Mouse (Mus musculus) limb, embryonic 10.5 days (tissue): Measurements from ENCODE around the gene 1700008O03Rik. TPM values are rescaled to one million over a fixed set of nuclear protein-coding genes. Genes with fewer than 3 reads are reported as not detected.

ENCODE experiments used
- DNase-seq: peaks from one replicate; pipeline ENCODE4 v3.0.0-alpha.2; 2017; ENCODE audit warnings: low spot score
- H3K27ac ChIP-seq: fragments of 300-500 bp; sonication (generic); 2 replicates; pipeline ENCODE4 v1.5.1; 2016; ENCODE audit warnings: mild to moderate bottlenecking
- H3K27me3 ChIP-seq: fragments of 300-500 bp; sonication (generic); 2 replicates; pipeline ENCODE4 v1.6.1; 2016; ENCODE audit warnings: low read depth, mild to moderate bottlenecking; ENCODE audit not compliant: poor library complexity, severe bottlenecking
- H3K36me3 ChIP-seq: fragments of 300-500 bp; sonication (generic); 2 replicates; pipeline ENCODE4 v1.6.1; 2016; ENCODE audit warnings: mild to moderate bottlenecking, moderate library complexity
- H3K4me1 ChIP-seq: fragments of 300-500 bp; sonication (generic); 2 replicates; pipeline ENCODE4 v1.6.1; 2016
- H3K4me3 ChIP-seq: fragments of 300-500 bp; sonication (generic); 2 replicates; pipeline ENCODE4 v1.5.1; 2016; ENCODE audit warnings: mild to moderate bottlenecking, moderate library complexity
- H3K9me3 ChIP-seq: fragments of 300-500 bp; sonication (generic); replicated peaks from 2 replicates; pipeline ENCODE4 v1.6.1; 2016; ENCODE audit warnings: mild to moderate bottlenecking
- WGBS: fragments of 180-500 bp; shearing (Covaris S2); methylation state at CpG from one replicate; pipeline ENCODE4 v1.1.7; 2016; 5-methylcytosine and 5-hydroxymethylcytosine counted together
- polyA plus RNA-seq: library from polyadenylated mRNA; unstranded; fragments of >200 nt; fragmentation: Nextera tagmentation; extraction: Ambion mirVana; gene quantifications from 2 replicates; pipeline ENCODE4 v1.2.1, GENCODE M21; 2016

The 1700008O03Rik gene
- polyA plus RNA-seq, result 0.50 and 0.68 TPM in 2 replicates

- Histone ChIP-seq H3K27ac (no peak within 1 kb of the TSS), H3K4me1 (peaks cover 13% of the 10 kb centered on the region), H3K27me3 (peaks cover 70% of the 10 kb centered on the region), H3K4me3 (peak within 1 kb of the TSS; percentile 65), H3K36me3 (no peaks in the 10 kb centered on the region), H3K9me3 (no peaks in the 10 kb centered on the region)
- DNase-seq, result no peak
- 73% methylated on average over 12 of the region's 12 CpGs for WGBS
These were observed at the start of gene 1700008O03Rik for GRCm38 (mm10) chr7:44385720-44386119. 1700008O03Rik (minus strand) TSS chr7:44385820.

GRCm38 (mm10) chr7:44434089-44434488, 48.5 kb upstream of the 1700008O03Rik start:
- Histone ChIP-seq H3K4me3 (no peak overlapping the region), H3K27ac (no peak overlapping the region), H3K4me1 (peaks cover 15% of the 10 kb centered on the region), H3K36me3 (no peaks in the 10 kb centered on the region), H3K27me3 (peaks cover 96% of the 10 kb centered on the region), H3K9me3 (no peaks in the 10 kb centered on the region)
- DNase-seq, result no peak
- WGBS, result 70% methylated on average over 9 of the region's 9 CpGs

GRCm38 (mm10) chr7:44433371-44433770, 47.8 kb upstream of the 1700008O03Rik start:
- peak; percentile 42 for DNase-seq
- Histone ChIP-seq H3K27me3 (peaks cover 95% of the 10 kb centered on the region), H3K4me1 (peaks cover 20% of the 10 kb centered on the region), H3K27ac (no peak overlapping the region), H3K36me3 (no peaks in the 10 kb centered on the region), H3K9me3 (no peaks in the 10 kb centered on the region), H3K4me3 (no peak overlapping the region)
- WGBS, result 4% methylated on average over 7 of the region's 7 CpGs

GRCm38 (mm10) chr7:44432550-44432949, 46.9 kb upstream of the 1700008O03Rik start:
- H3K4me3 ChIP-seq, result no peak overlapping the region
- peaks cover 28% of the 10 kb centered on the region for H3K4me1 ChIP-seq
- H3K36me3 ChIP-seq, result no peaks in the 10 kb centered on the region
- H3K27ac ChIP-seq, result no peak overlapping the region
- no peaks in the 10 kb centered on the region for H3K9me3 ChIP-seq
- WGBS, result 73% methylated on average over 6 of the region's 6 CpGs
- peaks cover 95% of the 10 kb centered on the region for H3K27me3 ChIP-seq
- DNase-seq, result no peak

GRCm38 (mm10) chr7:44429534-44430488, 44.2 kb upstream of the 1700008O03Rik start:
- Histone ChIP-seq H3K36me3 (no peaks in the 10 kb centered on the region), H3K9me3 (no peaks in the 10 kb centered on the region), H3K4me3 (peak overlapping the region; percentile 72), H3K27me3 (peaks cover 88% of the 10 kb centered on the region), H3K4me1 (peaks cover 31% of the 10 kb centered on the region), H3K27ac (peak overlapping the region; percentile 78; the same call in 1 of the 2 replicates)
- peak; percentile 43 for DNase-seq
- 1% methylated on average over 32 of the region's 32 CpGs for WGBS

GRCm38 (mm10) chr7:44428968-44429521, 43.4 kb upstream of the 1700008O03Rik start, which contains the start of gene Lrrc4b:
Lrrc4b (plus strand) TSS chr7:44429018.
- Histone ChIP-seq H3K27ac (peak within 1 kb of the TSS; percentile 78), H3K9me3 (no peaks in the 10 kb centered on the region), H3K27me3 (peaks cover 81% of the 10 kb centered on the region), H3K4me3 (peak within 1 kb of the TSS; percentile 72), H3K36me3 (no peaks in the 10 kb centered on the region), H3K4me1 (peaks cover 31% of the 10 kb centered on the region)
- peak; percentile 76 for DNase-seq
- WGBS, result under 1% methylated on average over 51 of the region's 69 CpGs

- Histone ChIP-seq H3K36me3 (no peaks in the 10 kb centered on the region), H3K27me3 (peaks cover 75% of the 10 kb centered on the region)
- peak; percentile 66 for DNase-seq
These were observed 42.7 kb upstream of the 1700008O03Rik start for GRCm38 (mm10) chr7:44428171-44428950.

GRCm38 (mm10) chr7:44427666-44428065, 42.0 kb upstream of the 1700008O03Rik start:
- DNase-seq, result no peak
- WGBS, result 5% methylated on average over 8 of the region's 8 CpGs
- H3K4me3 ChIP-seq, result peak overlapping the region; percentile 72
- peaks cover 71% of the 10 kb centered on the region for H3K27me3 ChIP-seq
- H3K27ac ChIP-seq, result no peak overlapping the region; the same call in 1 of the 2 replicates
- H3K9me3 ChIP-seq, result no peaks in the 10 kb centered on the region
- no peaks in the 10 kb centered on the region for H3K36me3 ChIP-seq
- H3K4me1 ChIP-seq, result peaks cover 29% of the 10 kb centered on the region

More at GRCm38 (mm10) chr7:44428171-44428950, 42.7 kb upstream of the 1700008O03Rik start:
- Histone ChIP-seq H3K4me3 (peak overlapping the region; percentile 72), H3K27ac (peak overlapping the region; percentile 78), H3K4me1 (peaks cover 30% of the 10 kb centered on the region), H3K9me3 (no peaks in the 10 kb centered on the region)
- WGBS, result 2% methylated on average over 17 of the region's 38 CpGs

GRCm38 (mm10) chr7:44413307-44413706, 27.7 kb upstream of the 1700008O03Rik start:
- Histone ChIP-seq H3K27ac (no peak overlapping the region), H3K9me3 (no peaks in the 10 kb centered on the region), H3K36me3 (no peaks in the 10 kb centered on the region), H3K27me3 (peaks cover 7% of the 10 kb centered on the region; the same call in 1 of the 2 replicates), H3K4me1 (no peaks in the 10 kb centered on the region), H3K4me3 (no peak overlapping the region)
- no peak for DNase-seq
- 88% methylated on average over 6 of the region's 6 CpGs for WGBS

GRCm38 (mm10) chr7:44411144-44411543, 25.5 kb upstream of the 1700008O03Rik start:
- H3K27ac ChIP-seq, result no peak overlapping the region
- 79% methylated on average over 4 of the region's 4 CpGs for WGBS
- H3K9me3 ChIP-seq, result no peaks in the 10 kb centered on the region
- DNase-seq, result no peak
- peaks cover 21% of the 10 kb centered on the region for H3K27me3 ChIP-seq
- H3K4me3 ChIP-seq, result no peak overlapping the region
- H3K4me1 ChIP-seq, result no peaks in the 10 kb centered on the region
- H3K36me3 ChIP-seq, result no peaks in the 10 kb centered on the region

GRCm38 (mm10) chr7:44406015-44406355, 20.4 kb upstream of the 1700008O03Rik start:
- peak overlapping the region; percentile 85 for H3K27ac ChIP-seq
- peaks cover 43% of the 10 kb centered on the region for H3K27me3 ChIP-seq
- peak overlapping the region; percentile 52; the same call in 1 of the 2 replicates for H3K4me3 ChIP-seq
- H3K4me1 ChIP-seq, result peaks cover 3% of the 10 kb centered on the region; the same call in 1 of the 2 replicates
- no peak for DNase-seq
- 3% methylated on average over 5 of the region's 5 CpGs for WGBS
- no peaks in the 10 kb centered on the region for H3K36me3 ChIP-seq
- no peaks in the 10 kb centered on the region for H3K9me3 ChIP-seq

GRCm38 (mm10) chr7:44405346-44406014, 19.9 kb upstream of the 1700008O03Rik start:
- DNase-seq, result peak; percentile 93
- Histone ChIP-seq H3K27ac (peak overlapping the region; percentile 85), H3K27me3 (peaks cover 45% of the 10 kb centered on the region), H3K36me3 (no peaks in the 10 kb centered on the region), H3K9me3 (no peaks in the 10 kb centered on the region), H3K4me3 (peak overlapping the region; percentile 52), H3K4me1 (peaks cover 3% of the 10 kb centered on the region; the same call in 1 of the 2 replicates)
- WGBS, result 3% methylated on average over 27 of the region's 27 CpGs
